Mouse (Mus musculus) Muller cell, postnatal 12 days (primary cell): Measurements from ENCODE around the gene Prkci.
A peak's percentile ranks its signal among the peaks of the same experiment; 100 is the strongest.

Experiments
- DNase-seq: peaks from one replicate; pipeline ENCODE4 v3.0.0-alpha.2; 2015; ENCODE audit errors: inconsistent ontology term

Prkci gene

DNA sequence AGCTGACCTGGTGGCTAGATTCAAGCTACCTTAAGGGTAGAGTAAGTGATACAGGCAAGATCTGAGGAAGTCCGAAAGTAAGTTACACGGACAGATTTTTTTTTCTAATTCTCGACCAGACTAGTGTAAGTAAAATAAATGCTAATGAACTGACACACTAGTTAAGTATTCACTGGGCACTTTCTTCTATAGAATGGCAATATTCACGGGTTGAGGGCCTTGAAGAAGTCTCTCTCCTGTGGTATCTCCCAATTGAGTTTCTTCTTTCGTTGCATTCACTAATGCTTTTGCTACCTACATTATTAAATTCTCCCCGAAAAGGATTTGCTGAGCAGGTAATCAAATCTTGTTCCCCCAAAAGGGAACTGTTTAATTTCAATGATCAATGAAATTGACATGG is 688 bp upstream of the Prkci start:
- DNase-seq, result no peak

DNA sequence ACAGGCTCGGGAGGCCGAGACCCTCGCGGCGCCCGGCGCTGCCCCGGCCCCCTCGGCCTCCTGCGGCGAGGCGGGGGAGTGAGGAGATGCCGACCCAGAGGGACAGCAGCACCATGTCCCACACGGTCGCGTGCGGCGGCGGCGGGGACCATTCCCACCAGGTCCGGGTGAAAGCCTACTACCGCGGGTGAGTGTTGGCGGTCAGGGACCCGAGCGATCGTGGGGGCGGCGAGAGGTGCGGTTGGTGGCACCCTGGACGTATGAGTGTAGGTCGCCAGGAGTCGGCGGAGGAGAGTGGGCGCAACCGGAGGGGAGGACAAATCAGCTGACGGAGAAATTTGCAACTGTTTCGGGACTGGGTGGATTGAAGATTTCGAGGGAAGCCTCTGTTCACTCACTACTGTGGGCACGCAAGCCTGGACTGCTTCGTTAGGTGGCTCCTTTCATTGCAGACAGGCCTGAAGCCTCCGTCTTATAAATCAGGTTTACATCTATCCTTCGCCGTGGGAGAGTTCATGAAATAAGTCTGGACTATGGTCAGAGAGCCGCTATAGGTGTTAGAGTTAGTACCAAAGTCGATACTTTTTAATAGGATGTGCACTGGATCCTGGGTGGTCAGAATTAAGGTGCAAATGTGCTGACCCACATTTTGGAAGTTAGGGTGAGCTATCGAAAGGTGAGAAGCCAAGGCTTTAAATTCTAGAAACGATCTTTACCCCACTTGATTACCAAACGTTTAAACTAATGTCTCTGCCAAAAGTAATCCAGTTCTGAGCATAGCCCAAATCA is 546 bp downstream of the Prkci start:
- peak; percentile 77 for DNase-seq

DNA sequence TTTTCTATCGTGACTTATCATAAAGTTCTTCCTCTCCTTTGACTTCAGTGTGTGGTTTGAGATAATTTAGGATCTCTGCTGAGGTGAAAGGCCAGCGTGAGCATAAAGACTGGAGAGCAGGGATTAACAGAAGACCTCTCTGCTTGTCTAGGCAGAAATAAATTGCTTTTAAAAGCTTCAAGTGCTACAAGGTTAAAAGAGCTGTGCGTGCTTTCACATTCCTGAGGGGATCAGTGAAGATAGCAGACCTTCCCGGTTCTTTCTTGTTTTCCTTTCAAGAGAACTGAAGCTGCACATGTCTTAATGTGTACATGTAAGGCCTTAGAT is 1.1 kb downstream of the Prkci start:
- no peak for DNase-seq

DNA sequence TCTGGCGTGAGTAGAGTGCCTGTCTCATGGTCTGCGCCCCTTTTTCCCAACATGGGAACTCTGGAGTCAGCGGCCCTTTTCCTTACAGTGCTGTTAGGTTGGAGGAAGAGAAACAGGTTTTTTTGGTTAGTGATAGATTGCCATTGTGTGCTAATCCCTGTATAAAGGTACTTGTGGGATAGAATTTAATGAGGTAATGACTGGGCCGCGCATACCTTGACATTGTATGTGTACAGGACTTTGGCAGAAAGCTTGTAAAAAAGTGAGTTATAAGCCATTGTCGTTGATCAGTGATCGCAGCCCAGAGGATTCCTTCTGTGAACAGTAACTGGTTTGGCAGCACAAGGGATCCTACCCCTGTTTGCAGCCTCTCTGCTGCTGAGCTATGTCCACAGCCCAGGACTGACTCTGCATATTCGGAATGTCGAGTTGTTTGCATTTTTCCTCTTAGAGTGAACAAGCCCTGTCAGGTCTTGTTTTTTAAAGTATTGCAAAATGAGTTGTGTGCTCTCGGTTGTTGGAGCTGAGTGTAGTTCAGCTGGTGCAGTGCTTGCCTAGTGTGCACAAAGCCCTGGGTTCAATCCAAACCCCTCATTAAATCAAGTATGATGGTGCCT is 4.0 kb downstream of the Prkci start:
- DNase-seq, result peak; percentile 78

DNA sequence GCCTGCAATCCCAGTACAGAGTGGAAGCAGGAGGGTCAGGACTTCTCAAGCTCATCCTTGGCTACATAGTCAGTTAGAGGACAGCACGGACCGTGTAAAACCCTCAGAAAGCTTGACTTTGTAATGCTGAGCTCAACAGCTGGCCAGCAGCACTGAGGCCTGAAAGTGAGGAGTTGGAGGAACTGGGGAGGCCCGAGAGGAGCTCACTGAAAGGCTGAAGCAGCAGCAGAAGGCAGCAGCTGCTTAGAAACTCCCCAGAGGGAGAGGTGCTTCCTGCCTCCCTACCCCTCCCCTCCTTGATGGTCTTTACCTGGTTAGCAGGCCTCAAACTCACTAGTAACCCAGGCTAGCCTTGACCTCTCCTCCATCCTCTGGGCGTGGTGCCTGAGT is 4.5 kb downstream of the Prkci start:
- DNase-seq, result no peak

DNA sequence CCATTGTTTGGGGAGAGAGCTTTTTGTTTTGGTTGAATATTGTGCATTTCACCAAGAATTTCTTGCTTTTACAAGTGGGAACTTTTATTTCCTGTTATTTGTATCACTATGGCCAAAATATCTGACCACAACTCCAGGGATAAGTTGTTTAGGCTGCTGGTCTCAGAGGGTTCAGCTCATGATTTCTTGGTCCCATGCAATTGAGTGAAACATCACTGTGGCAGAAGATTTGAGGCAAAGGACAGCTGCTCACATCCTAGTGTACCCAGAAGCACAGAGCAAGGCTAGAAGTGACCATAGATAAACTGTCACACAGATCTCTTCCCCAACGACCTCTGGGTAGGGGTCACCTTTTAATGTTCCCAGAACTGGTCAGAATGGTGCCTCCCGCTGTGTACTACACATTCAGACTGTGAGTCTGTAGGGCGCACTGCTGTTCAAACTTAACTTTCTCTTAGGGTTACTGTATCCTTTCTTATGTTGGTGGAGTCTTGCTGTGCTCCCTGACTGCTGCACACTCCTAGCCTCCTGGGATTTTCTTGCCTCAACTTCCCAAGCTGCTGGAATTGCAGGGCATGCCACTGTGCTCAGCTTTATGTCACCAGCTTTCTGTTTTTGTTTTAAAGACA is 5.6 kb downstream of the Prkci start:
- no peak for DNase-seq

DNA sequence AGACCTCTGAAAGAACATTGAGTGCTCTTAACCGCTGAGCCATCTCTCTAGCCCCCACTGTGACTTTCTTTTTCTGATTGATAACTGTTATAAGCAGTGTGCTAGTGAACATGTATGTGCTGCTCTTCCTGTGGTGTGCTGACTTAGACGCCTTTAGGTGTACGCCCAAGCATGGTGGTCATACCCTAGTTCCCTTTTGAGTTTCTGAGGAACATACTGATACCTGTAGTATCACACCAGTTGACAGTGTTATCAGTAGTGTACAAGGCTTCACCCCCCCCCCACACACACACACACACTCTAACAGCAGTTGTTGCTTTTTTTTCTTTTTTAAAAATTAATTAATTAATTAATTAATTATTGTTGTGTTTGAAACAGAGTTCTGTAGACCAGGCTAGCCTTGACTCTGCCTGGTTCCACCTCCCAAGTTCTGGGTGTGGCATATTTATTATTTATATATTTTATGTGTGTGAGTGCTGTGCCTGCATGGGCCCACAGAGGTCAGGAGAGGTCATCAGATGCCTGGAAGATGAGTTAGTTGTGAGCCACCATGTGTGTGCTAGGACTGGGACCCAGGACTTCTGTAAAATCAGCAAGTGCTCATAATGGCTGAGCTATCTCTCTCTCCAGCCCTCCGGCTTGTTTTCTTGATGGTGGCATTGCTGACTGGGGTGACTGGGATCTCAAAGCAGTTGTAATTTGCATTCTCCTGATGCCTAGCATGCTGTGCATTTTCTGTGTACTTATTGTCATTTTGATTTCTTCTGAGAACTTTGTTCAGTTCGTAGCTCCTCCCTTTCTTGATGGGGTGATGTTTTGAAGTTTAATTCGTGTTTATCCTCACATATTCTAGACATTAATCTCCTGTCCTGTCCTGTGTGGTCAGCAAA is 9.0 kb downstream of the Prkci start:
- no peak for DNase-seq

DNA sequence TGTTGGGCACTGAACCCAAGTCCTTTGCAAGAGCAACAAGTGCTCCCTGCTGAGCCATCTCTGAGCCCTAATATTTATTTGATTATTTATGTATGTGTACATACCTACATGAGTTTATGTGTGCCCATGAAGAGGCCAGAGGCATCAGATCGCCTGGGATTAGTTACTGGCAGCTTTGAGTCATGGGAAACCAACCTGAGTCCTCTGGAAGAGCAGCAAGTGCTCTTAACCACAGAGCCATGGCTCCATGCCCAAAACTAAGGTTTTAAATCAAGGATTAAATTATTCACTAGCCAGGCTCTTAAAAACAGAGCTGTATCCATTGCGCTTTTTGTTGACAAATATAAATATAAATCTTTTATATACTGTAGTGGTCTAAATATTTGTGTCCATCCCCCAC is 18.8 kb downstream of the Prkci start:
- no peak for DNase-seq

DNA sequence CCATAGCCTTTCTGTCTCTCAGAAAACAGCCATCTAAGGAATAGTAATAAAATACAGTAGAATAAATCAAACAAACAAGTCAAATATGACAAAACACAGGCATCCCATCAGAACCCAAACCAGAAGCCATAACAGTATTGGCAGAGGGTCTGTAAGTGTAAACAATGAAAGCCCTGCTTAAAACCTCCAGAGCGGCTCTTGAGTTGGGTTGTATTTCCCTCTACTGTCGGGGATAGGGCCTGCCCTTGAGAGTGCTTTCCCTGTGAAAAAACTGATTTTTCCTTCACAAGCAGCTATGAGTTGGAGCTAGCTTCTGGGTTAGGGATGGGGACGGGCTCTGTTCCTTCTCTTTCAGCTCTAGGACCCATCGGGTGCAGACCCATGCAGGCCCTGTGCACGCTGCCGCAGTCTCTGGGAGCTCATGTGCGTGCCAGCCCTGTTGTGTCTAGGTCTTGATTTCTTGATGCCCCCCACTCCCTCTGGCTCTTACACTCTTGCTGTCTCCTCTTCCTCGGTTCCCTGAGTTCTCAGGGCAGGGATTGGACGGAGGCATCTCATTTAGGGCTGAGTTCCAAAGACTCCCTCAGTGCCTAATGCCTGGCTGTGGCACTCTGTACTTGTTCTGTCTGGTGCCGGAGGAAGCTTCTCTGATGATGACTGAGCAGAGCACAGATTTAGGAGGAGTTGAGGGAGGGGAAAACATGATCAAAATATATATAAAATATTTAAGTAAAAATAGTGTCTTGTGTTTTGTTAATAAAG is 20.3 kb downstream of the Prkci start:
- DNase-seq, result no peak

DNA sequence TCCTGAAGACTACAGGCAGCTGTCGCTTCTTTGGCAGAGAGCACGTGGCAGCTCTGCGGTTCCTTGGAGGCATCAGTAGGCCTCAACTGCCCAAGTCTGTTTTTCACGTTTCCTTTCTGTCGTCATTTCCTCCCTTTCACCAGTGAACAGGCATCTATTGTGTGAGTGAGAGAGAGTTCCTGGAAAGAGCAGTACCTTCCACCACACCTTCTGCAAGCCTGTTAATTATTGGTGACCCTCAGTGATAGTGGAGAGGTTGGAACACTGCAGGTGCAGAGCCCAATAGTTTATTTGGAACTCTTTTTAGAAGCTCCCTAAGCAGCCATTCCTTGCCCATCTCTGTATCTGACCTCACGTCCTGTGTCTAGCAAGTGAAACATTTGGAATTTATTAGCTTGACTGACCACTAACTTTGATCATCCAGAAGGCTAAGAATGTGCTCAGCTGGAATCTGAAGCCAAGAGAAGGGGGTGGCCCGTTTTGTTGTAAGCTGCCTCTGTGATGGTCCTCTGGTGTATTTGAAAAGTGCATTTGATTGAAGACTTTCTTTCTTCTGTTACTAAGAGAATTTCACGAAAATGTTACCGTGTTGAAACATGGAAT is 21.1 kb downstream of the Prkci start:
- DNase-seq, result peak; percentile 88

DNA sequence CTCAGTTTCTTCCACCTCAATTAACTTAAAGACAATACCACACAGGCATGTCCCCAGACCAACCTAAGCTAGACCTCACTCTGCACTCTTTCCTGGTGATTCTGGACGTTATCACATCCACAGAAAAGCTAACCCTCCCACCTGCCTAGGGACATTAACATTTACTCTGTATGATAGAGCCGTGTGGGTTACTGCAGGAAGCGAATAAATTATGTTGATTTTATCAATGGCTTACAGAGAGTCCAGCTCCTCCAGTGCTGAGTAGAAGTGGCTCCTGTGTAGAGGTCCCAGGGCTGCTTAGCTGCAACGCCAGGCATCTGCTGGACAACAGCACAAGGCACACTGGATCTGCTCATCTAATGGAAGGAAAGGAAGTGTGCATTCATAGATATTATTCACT is 22.1 kb downstream of the Prkci start:
- no peak for DNase-seq

DNA sequence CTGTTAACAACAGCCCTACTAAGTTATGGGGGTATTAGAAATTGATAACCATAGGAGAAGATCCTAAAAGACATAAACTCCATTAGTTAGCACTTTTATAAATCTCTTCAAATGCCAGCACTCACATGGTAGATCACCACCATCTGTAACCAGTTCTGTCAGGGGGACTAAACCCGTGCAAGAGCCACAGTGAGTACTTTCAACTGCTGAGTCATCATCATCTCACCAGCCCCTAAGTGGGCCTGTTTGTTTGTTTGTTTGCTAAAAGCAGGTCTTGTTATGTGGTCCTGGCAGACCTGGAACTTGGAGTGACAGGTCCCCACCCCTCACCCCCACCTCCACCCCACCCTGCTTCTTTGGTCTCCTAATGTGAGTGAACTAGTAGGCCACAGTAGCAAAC is 23.7 kb downstream of the Prkci start:
- no peak for DNase-seq

DNA sequence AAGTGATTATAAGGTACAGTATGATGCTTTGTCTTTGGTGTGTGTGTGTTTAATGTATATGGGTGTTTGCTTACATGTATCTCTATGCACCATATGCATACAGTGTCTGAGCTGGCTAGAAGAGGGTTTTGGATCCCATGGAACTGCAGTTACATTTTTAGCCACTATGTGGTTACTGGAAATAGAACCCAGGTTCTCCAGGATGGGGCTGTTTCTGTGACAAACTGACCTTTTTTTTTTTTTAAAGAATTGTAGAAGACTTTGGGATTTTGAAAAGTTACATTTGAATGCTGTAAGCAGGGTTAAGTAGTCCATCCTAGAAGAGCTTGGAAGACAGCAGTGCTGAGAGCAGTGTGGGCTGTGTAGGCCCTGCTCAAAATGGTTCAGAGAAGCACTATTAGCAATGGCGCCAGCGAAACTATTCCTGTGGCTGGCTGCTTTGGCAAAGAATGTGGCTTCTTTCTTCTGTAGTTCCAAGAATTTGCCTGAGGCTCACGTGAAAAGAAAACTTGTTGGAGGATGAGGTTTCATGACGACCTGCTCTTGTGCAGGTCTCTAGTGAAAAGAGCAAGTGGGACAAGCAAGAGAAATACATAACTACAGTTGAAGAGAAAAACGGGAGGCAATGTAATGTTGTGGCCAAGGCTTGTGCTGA is 24.4 kb downstream of the Prkci start:
- peak; percentile 64 for DNase-seq

DNA sequence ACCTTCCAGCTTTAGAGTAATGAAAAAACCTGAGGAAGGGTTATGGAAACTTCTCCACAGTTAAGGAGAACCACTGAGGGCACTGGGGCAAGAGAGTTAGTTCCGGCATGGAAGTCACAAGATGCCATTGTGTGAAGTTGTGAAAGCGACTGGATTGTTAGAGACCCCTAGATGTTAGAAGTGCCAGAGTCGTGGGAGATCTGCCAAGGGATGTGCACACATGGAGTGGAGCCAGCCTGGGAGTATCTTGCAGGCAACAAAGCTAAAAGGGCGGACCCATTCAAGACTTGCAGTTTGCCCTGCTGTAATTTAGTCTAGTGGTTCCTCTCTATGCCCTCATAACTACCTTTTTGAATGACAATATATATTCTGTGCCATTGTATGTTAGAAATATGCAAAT is 25.1 kb downstream of the Prkci start:
- no peak for DNase-seq

DNA sequence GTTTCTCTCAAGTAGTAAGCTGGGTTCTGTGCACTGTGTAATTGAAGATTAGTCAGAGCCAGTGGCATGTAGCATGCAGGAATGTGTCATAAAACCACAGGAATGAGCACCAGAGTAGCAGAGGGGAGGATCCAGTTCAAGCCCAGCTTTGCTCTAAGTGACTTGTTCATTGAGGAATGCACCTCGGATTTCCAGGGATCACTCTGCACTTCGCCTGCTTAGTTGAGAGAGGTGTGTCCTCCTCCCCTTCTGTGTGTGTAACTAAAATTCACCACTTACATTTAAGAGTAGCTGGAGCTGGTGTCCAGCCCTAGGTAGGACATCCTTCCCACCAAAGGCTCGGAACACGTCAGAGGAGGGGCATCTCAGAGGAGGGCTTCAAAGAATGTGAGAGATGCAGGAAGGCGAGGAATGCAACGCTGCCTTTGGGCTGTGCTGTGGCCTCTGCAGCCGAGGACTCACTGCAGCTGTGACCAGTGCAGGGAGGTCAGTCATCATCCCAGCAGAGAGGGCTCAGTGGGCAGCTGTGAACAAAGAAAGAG is 27.4 kb downstream of the Prkci start:
- DNase-seq, result peak; percentile 97

DNA sequence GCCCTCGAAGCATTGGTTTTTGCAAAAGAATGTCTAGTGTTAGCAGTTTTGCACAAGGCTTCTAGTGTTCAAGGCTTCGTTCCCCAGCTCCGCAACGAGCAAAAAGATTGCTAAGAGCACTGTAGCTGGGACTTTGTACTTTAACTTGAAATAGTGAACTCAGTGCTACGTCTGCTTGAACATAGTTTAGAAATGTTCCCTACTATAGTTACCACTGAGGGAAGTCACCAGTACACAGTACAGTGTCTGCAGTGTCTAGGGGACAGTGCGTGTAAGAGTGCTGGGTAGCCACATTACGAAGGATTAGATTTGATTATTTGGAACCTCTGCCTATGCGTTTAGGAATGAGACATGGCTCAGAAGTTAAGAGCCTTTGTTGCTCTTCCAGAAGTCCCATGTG is 32.2 kb downstream of the Prkci start:
- no peak for DNase-seq

DNA sequence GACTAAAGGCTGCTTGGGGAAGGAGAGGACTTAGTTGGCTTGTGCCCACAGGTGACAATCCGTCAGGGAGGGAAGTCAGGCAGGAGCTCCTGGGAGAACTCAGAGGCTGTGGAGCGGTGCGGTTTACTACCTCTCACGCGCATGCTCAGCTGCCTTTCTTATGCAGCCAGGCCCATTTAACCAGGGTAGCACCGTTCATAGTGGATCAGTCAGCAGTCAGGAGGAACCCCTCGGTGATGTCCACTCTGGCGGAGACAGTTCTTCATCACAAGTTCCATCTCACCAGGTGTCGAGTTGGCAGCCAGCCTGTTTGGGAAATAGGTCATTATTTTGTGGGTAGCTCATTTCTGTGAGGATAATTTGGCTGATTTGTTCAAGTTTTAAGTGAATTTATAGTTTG is 36.1 kb downstream of the Prkci start:
- no peak for DNase-seq

DNA sequence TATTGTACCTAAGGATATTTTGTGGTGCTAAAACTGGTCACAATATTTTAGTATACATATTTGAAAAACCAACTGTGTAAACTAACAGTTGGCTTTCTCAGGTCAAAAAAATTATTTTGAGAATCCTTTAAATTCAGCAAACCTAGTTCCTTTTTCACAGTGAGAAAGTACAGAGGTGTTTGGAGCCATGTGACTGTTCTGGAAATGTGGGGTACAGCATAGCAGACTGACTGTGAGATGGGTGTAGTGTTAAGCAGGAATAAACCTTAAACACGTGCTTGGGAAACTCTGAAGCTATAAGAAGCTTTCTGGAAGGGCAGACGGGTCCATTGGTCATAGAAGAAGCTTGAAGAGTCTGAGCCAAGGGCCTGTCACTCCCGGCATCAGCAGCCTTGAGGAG is 38.1 kb downstream of the Prkci start:
- DNase-seq, result no peak

DNA sequence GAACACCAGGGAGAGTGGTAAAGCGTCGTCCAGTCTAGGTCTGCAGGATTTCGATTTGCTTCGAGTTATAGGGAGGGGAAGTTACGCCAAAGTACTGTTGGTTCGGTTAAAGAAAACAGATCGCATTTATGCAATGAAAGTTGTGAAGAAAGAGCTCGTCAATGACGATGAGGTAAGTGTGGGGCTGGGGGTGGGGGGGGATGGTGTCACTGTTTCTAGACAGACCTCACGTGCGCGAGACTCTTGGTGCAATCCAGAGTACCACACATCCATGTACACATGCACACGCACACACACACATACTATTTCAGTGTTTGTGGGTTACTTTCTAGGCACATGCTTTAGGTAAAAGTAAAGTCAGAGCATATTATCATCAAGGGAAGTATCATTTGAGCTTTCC is 42.3 kb downstream of the Prkci start:
- DNase-seq, result no peak

DNA sequence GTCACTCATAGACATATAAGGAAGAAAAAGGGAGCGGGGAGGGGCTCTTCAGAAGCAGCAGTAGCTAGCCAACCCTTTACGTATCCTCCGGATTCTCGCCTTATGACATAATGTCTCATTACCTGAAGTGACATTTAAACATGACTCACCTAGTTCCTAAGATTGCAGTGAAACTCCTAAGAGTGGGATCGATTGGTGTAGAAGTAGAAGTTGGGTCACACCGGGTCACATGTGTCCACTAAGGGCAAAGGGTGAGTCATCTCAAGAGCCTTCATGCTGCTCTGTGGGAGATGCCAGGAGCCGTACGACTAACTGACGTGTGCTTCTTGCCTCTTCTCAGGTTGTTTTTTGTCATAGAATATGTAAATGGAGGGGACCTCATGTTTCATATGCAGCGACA is 43.1 kb downstream of the Prkci start:
- DNase-seq, result no peak
